Mouse (Mus musculus) embryonic facial prominence, embryonic 13.5 days (tissue): Measurements from ENCODE around the gene Baz2b. TPM values are rescaled to one million over a fixed set of nuclear protein-coding genes. Genes with fewer than 3 reads are reported as not detected.
"Not testable (repeated sequence)": the region's sequence is repeated elsewhere in the genome, so short reads cannot be mapped to it uniquely, and the experiment has no call there.

Experiments used
- ATAC-seq: fragments of 200-750 bp; cut with Nextera tagmentation; 2 replicates; pipeline ENCODE4 v1.8.0; 2017; ENCODE audit warnings: low read depth; ENCODE audit not compliant: insufficient number of reproducible peaks, insufficient read depth, low FRiP score, low TSS enrichment
- H3K27ac ChIP-seq: fragments of 300-500 bp; sonication (generic); 2 replicates; pipeline ENCODE4 v1.5.1; 2015; ENCODE audit warnings: moderate library complexity, mild to moderate bottlenecking, inconsistent platforms
- H3K27me3 ChIP-seq: fragments of 300-500 bp; sonication (generic); 2 replicates; pipeline ENCODE4 v1.6.1; 2015; ENCODE audit warnings: mild to moderate bottlenecking, inconsistent platforms
- H3K36me3 ChIP-seq: fragments of 300-500 bp; sonication (generic); 2 replicates; pipeline ENCODE4 v1.6.1; 2015; ENCODE audit warnings: mild to moderate bottlenecking, inconsistent platforms
- H3K4me1 ChIP-seq: fragments of 300-500 bp; sonication (generic); 2 replicates; pipeline ENCODE4 v1.6.1; 2015; ENCODE audit warnings: inconsistent platforms
- H3K4me2 ChIP-seq: fragments of 300-500 bp; sonication (generic); 2 replicates; pipeline ENCODE4 v1.6.1; 2015; ENCODE audit warnings: moderate library complexity, mild to moderate bottlenecking, inconsistent platforms
- H3K4me3 ChIP-seq: fragments of 300-500 bp; sonication (generic); 2 replicates; pipeline ENCODE4 v1.5.1; 2015; ENCODE audit warnings: mild to moderate bottlenecking, inconsistent platforms
- H3K9ac ChIP-seq: fragments of 300-500 bp; sonication (generic); 2 replicates; pipeline ENCODE4 v1.6.1; 2015; ENCODE audit warnings: mild to moderate bottlenecking, inconsistent platforms
- H3K9me3 ChIP-seq: fragments of 300-500 bp; sonication (generic); 2 replicates; pipeline ENCODE4 v1.6.1; 2016; ENCODE audit warnings: inconsistent platforms
- WGBS: fragments of 180-500 bp; shearing (Covaris S2); methylation state at CpG from one replicate; pipeline ENCODE4 v1.1.7; 2015; ENCODE audit warnings: mixed read lengths; 5-methylcytosine and 5-hydroxymethylcytosine counted together
- polyA plus RNA-seq: library from polyadenylated mRNA; unstranded; fragments of >200 nt; fragmentation: Nextera tagmentation; extraction: Ambion mirVana; gene quantifications from 2 replicates; pipeline ENCODE4 v1.2.1, GENCODE M21; 2015

Baz2b gene
- polyA plus RNA-seq, 1 experiment from 2014 or later: 70.2 TPM

GRCm38 (mm10) chr2:60152481-60152880, 57.2 kb downstream of the Baz2b start:
- no peaks in the 10 kb centered on the region for H3K4me1 ChIP-seq
- 70% methylated on average over 2 of the region's 2 CpGs for WGBS
- no peak for ATAC-seq

GRCm38 (mm10) chr2:60148651-60149050, 61.0 kb downstream of the Baz2b start:
- no peaks in the 10 kb centered on the region for H3K27me3 ChIP-seq
- H3K4me1 ChIP-seq: peaks cover 4% of the 10 kb centered on the region; the same call in 1 of the 2 replicates
- no peak overlapping the region for H3K4me3 ChIP-seq
- ATAC-seq: no peak
- H3K36me3 ChIP-seq: no peaks in the 10 kb centered on the region
- 63% methylated on average over 5 of the region's 5 CpGs for WGBS
- H3K27ac ChIP-seq: no peak overlapping the region
- no peaks in the 10 kb centered on the region for H3K9me3 ChIP-seq
- H3K9ac ChIP-seq: no peak overlapping the region
- no peak overlapping the region for H3K4me2 ChIP-seq

More at GRCm38 (mm10) chr2:60152481-60152880, 57.2 kb downstream of the Baz2b start:
- no peak overlapping the region for H3K9ac ChIP-seq
- no peak overlapping the region for H3K4me2 ChIP-seq
- no peak overlapping the region for H3K4me3 ChIP-seq
- no peaks in the 10 kb centered on the region for H3K9me3 ChIP-seq
- no peak overlapping the region for H3K27ac ChIP-seq
- 0 out of 2 replicates have a peak, but pooled peaks cover 6% of the 10 kb centered on the region for H3K36me3 ChIP-seq
- no peaks in the 10 kb centered on the region for H3K27me3 ChIP-seq

GRCm38 (mm10) chr2:60147428-60147827, 62.2 kb downstream of the Baz2b start:
- WGBS: 49% methylated on average over 3 of the region's 3 CpGs
- ATAC-seq: no peak
- Histone ChIP-seq H3K4me3 (no peak overlapping the region), H3K4me2 (no peak overlapping the region), H3K36me3 (no peaks in the 10 kb centered on the region), H3K9me3 (no peaks in the 10 kb centered on the region), H3K9ac (no peak overlapping the region), H3K27me3 (no peaks in the 10 kb centered on the region), H3K4me1 (peaks cover 4% of the 10 kb centered on the region; the same call in 1 of the 2 replicates), H3K27ac (no peak overlapping the region)

- H3K9ac ChIP-seq: no peak overlapping the region
- H3K4me2 ChIP-seq: no peak overlapping the region
- no peaks in the 10 kb centered on the region for H3K27me3 ChIP-seq
- ATAC-seq: no peak
- no peak overlapping the region for H3K27ac ChIP-seq
- 63% methylated on average over 6 of the region's 6 CpGs for WGBS
- H3K4me1 ChIP-seq: peaks cover 4% of the 10 kb centered on the region; the same call in 1 of the 2 replicates
- no peaks in the 10 kb centered on the region for H3K36me3 ChIP-seq
- no peak overlapping the region for H3K4me3 ChIP-seq
- no peaks in the 10 kb centered on the region for H3K9me3 ChIP-seq
Observed at GRCm38 (mm10) chr2:60145742-60146141, 63.9 kb downstream of the Baz2b start.

GRCm38 (mm10) chr2:60143383-60143782, 66.3 kb downstream of the Baz2b start:
- Histone ChIP-seq H3K27me3 (no peaks in the 10 kb centered on the region), H3K9ac (no peak overlapping the region), H3K4me2 (no peak overlapping the region), H3K9me3 (no peaks in the 10 kb centered on the region), H3K4me1 (peaks cover 4% of the 10 kb centered on the region; the same call in 1 of the 2 replicates), H3K4me3 (no peak overlapping the region), H3K27ac (no peak overlapping the region), H3K36me3 (no peaks in the 10 kb centered on the region)
- 44% methylated on average over 5 of the region's 5 CpGs for WGBS
- no peak for ATAC-seq

GRCm38 (mm10) chr2:60142281-60142680, 67.4 kb downstream of the Baz2b start:
- Histone ChIP-seq H3K4me2 (no peak overlapping the region), H3K27me3 (no peaks in the 10 kb centered on the region), H3K4me3 (no peak overlapping the region), H3K4me1 (peaks cover 4% of the 10 kb centered on the region; the same call in 1 of the 2 replicates), H3K36me3 (no peaks in the 10 kb centered on the region), H3K9me3 (no peaks in the 10 kb centered on the region), H3K9ac (no peak overlapping the region), H3K27ac (no peak overlapping the region)
- WGBS: 85% methylated on average over 2 of the region's 2 CpGs
- ATAC-seq: no peak

GRCm38 (mm10) chr2:60138751-60139162, 70.9 kb downstream of the Baz2b start:
- WGBS: 60% methylated on average over 7 of the region's 7 CpGs
- no peak for ATAC-seq
- Histone ChIP-seq H3K27me3 (no peaks in the 10 kb centered on the region), H3K9ac (no peak overlapping the region), H3K4me2 (no peak overlapping the region), H3K4me1 (no peaks in the 10 kb centered on the region), H3K27ac (no peak overlapping the region), H3K4me3 (no peak overlapping the region), H3K36me3 (no peaks in the 10 kb centered on the region), H3K9me3 (no peaks in the 10 kb centered on the region)

- H3K4me1 ChIP-seq: peaks cover 15% of the 10 kb centered on the region
- H3K4me2 ChIP-seq: no peak overlapping the region
- no peak overlapping the region for H3K9ac ChIP-seq
- H3K27me3 ChIP-seq: no peaks in the 10 kb centered on the region
- H3K4me3 ChIP-seq: no peak overlapping the region
- no peaks in the 10 kb centered on the region for H3K9me3 ChIP-seq
- H3K27ac ChIP-seq: no peak overlapping the region
- no peaks in the 10 kb centered on the region for H3K36me3 ChIP-seq
- WGBS: 53% methylated on average over 2 of the region's 2 CpGs
- ATAC-seq: no peak
Observed at GRCm38 (mm10) chr2:60135796-60136195, 73.8 kb downstream of the Baz2b start.

- H3K36me3 ChIP-seq, H3K27ac ChIP-seq, H3K9ac ChIP-seq, H3K27me3 ChIP-seq, H3K9me3 ChIP-seq, ATAC-seq, H3K4me3 ChIP-seq, H3K4me2 ChIP-seq: not testable (repeated sequence)
- 89% methylated on average over 7 of the region's 7 CpGs for WGBS
- H3K4me1 ChIP-seq: peaks cover 15% of the 10 kb centered on the region
Observed at GRCm38 (mm10) chr2:60134958-60135357, 74.7 kb downstream of the Baz2b start.

- no peaks in the 10 kb centered on the region for H3K36me3 ChIP-seq
Observed at GRCm38 (mm10) chr2:60133072-60133471, 76.6 kb downstream of the Baz2b start.

GRCm38 (mm10) chr2:60132269-60133042, 77.2 kb downstream of the Baz2b start:
- Histone ChIP-seq H3K4me1 (peaks cover 15% of the 10 kb centered on the region), H3K36me3 (no peaks in the 10 kb centered on the region), H3K9ac (no peak overlapping the region), H3K27ac (peak overlapping the region; percentile 35; the same call in 1 of the 2 replicates), H3K9me3 (no peaks in the 10 kb centered on the region), H3K4me2 (no peak overlapping the region), H3K4me3 (no peak overlapping the region), H3K27me3 (no peaks in the 10 kb centered on the region)
- ATAC-seq: no peak
- WGBS: 39% methylated on average over 10 of the region's 10 CpGs

More at GRCm38 (mm10) chr2:60133072-60133471, 76.6 kb downstream of the Baz2b start:
- Histone ChIP-seq H3K4me3 (no peak overlapping the region), H3K27ac (peak overlapping the region; percentile 35; the same call in 1 of the 2 replicates), H3K9ac (no peak overlapping the region), H3K4me1 (peaks cover 15% of the 10 kb centered on the region), H3K4me2 (no peak overlapping the region), H3K9me3 (no peaks in the 10 kb centered on the region), H3K27me3 (no peaks in the 10 kb centered on the region)
- 56% methylated on average over 2 of the region's 2 CpGs for WGBS
- ATAC-seq: no peak

GRCm38 (mm10) chr2:60128631-60129030, 81.0 kb downstream of the Baz2b start:
- H3K27ac ChIP-seq: no peak overlapping the region
- no peak overlapping the region for H3K4me3 ChIP-seq
- H3K36me3 ChIP-seq: no peaks in the 10 kb centered on the region
- H3K9me3 ChIP-seq: no peaks in the 10 kb centered on the region
- no peak for ATAC-seq
- H3K27me3 ChIP-seq: no peaks in the 10 kb centered on the region
- peaks cover 18% of the 10 kb centered on the region for H3K4me1 ChIP-seq
- 88% methylated on average over 7 of the region's 7 CpGs for WGBS
- H3K4me2 ChIP-seq: no peak overlapping the region
- H3K9ac ChIP-seq: no peak overlapping the region
